Mouse (Mus musculus) forebrain, embryonic 15.5 days (tissue): ENCODE results near the gene Tcap. TPM values are rescaled to one million over a fixed set of nuclear protein-coding genes. Genes with fewer than 3 reads are reported as not detected.

Experiments
- ATAC-seq: fragments of 200-750 bp; cut with Nextera tagmentation; replicated peaks from 2 replicates; pipeline ENCODE4 v1.8.0; 2017; ENCODE audit warnings: mild to moderate bottlenecking, moderate TSS enrichment, moderate library complexity
- H3K27ac ChIP-seq: fragments of 300-500 bp; sonication (generic); replicated peaks from 2 replicates; pipeline ENCODE4 v1.5.1; 2015; ENCODE audit warnings: mild to moderate bottlenecking, inconsistent platforms
- H3K27me3 ChIP-seq: fragments of 300-500 bp; sonication (generic); 2 replicates; pipeline ENCODE4 v1.6.1; 2015; ENCODE audit warnings: inconsistent platforms
- H3K36me3 ChIP-seq: fragments of 300-500 bp; sonication (generic); 2 replicates; pipeline ENCODE4 v1.6.1; 2015; ENCODE audit warnings: mild to moderate bottlenecking, inconsistent platforms
- H3K4me1 ChIP-seq: fragments of 300-500 bp; sonication (generic); 2 replicates; pipeline ENCODE4 v1.6.1; 2015; ENCODE audit warnings: inconsistent platforms
- H3K4me2 ChIP-seq: fragments of 300-500 bp; sonication (generic); replicated peaks from 2 replicates; pipeline ENCODE4 v1.6.1; 2015; ENCODE audit warnings: mild to moderate bottlenecking, inconsistent platforms
- H3K4me3 ChIP-seq: fragments of 300-500 bp; sonication (generic); 2 replicates; pipeline ENCODE4 v1.5.1; 2015; ENCODE audit warnings: mild to moderate bottlenecking, inconsistent platforms
- H3K9ac ChIP-seq: fragments of 300-500 bp; sonication (generic); replicated peaks from 2 replicates; pipeline ENCODE4 v1.6.1; 2015; ENCODE audit warnings: mild to moderate bottlenecking, inconsistent platforms
- H3K9me3 ChIP-seq: fragments of 300-500 bp; sonication (generic); 2 replicates; pipeline ENCODE4 v1.6.1; 2016; ENCODE audit warnings: inconsistent platforms
- WGBS: fragments of 180-500 bp; shearing (Covaris S2); methylation state at CpG from one replicate; pipeline ENCODE4 v1.1.7; 2015; ENCODE audit warnings: mixed read lengths; 5-methylcytosine and 5-hydroxymethylcytosine counted together
- polyA plus RNA-seq: library from polyadenylated mRNA; unstranded; fragments of >200 nt; fragmentation: Nextera tagmentation; extraction: Ambion mirVana; gene quantifications from 2 replicates; pipeline ENCODE4 v1.2.1, GENCODE M21; 2015

Tcap gene
- 0.18 and 0.20 TPM in 2 replicates for polyA plus RNA-seq

DNA sequence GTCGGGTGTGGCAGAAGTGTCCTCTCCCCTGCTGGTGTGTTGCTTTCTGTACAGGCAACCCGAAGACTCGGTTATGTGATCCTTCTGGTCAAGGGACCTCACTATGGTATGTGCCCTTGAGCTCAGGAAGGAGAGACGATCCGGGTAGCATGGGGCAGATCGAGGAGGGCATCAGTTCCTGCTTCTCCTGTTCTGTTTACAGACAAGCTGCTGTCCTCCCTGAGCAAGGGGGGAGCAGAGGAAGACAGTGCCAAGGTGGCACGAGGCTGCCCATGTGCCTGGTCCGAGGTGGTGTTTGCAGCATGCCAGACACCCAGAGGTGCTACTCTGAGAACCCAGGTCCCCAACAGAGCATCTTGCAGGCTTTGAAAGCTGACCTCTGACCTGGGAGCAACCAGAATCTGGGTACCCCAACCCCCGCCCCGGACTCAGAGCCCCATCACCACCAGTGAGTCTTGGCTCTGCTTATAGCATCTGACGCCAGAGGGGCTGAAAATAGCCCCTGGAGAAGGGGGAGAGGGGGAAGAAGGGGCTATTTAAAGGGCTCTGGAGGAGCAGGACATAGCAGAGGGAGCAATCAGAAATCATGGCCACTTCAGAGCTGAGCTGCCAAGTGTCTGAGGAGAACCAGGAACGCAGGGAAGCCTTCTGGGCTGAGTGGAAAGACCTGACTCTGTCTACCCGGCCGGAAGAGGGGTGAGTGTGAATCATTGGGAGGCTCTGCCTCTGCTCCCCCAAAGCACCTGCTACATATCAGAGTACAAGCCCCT is at the start of gene Tcap:
Gene Tcap (plus strand): TSS at position 551 of the 770 bp plus-strand sequence.
- no peak within 1 kb of the TSS for H3K4me2 ChIP-seq
- 66% methylated on average over 14 of the region's 14 CpGs for WGBS
- H3K9me3 ChIP-seq: no peaks in the 10 kb centered on the region
- H3K27me3 ChIP-seq: peaks cover 20% of the 10 kb centered on the region
- peaks cover 17% of the 10 kb centered on the region for H3K36me3 ChIP-seq
- no peak within 1 kb of the TSS for H3K4me3 ChIP-seq
- peaks cover 8% of the 10 kb centered on the region for H3K4me1 ChIP-seq
- no peak for ATAC-seq
- no peak within 1 kb of the TSS for H3K9ac ChIP-seq
- H3K27ac ChIP-seq: no peak within 1 kb of the TSS

GRCm38 (mm10) chr11:98333981-98334741 is 49.5 kb upstream of the Tcap start:
- under 1% methylated on average over 38 of the region's 41 CpGs for WGBS
- peak overlapping the region; percentile 32 for H3K4me3 ChIP-seq
- H3K9ac ChIP-seq: peak overlapping the region; percentile 36; the same call in 1 of the 2 replicates
- peaks cover 64% of the 10 kb centered on the region for H3K4me1 ChIP-seq
- peaks cover 61% of the 10 kb centered on the region for H3K27me3 ChIP-seq
- no peaks in the 10 kb centered on the region for H3K36me3 ChIP-seq
- H3K4me2 ChIP-seq: peak overlapping the region; percentile 57
- H3K9me3 ChIP-seq: no peaks in the 10 kb centered on the region
- peak; percentile 18 for ATAC-seq
- peak overlapping the region; percentile 95 for H3K27ac ChIP-seq

DNA sequence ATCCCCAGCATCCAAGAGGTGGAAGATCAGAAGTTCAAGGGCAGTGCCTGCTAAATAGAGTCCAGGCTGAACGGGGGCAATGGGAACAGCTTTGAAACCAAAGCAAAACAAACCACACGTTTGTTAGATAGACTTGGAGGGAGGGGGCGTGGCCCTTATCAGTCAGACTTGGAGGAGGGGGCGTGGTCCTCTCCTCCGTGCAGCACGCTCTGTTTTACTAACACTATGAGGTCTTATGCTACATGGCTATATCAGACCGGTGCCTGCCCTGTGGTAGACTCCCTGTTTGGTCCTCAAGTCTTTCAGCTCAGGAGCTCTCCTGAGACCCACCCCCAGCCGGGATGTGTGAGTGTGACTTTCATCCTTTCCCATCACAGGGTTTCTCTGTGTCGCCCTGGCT is 48.4 kb upstream of the Tcap start:
- Histone ChIP-seq H3K4me1 (peaks cover 74% of the 10 kb centered on the region), H3K27me3 (peaks cover 56% of the 10 kb centered on the region), H3K4me2 (no peak overlapping the region), H3K36me3 (no peaks in the 10 kb centered on the region), H3K27ac (peak overlapping the region; percentile 95), H3K9me3 (no peaks in the 10 kb centered on the region), H3K4me3 (no peak overlapping the region), H3K9ac (no peak overlapping the region)
- WGBS: 5% methylated on average over 9 of the region's 9 CpGs
- no peak for ATAC-seq

GRCm38 (mm10) chr11:98336245-98337107 is 47.1 kb upstream of the Tcap start:
- H3K9ac ChIP-seq: no peak overlapping the region
- H3K36me3 ChIP-seq: no peaks in the 10 kb centered on the region
- peaks cover 70% of the 10 kb centered on the region for H3K4me1 ChIP-seq
- H3K4me2 ChIP-seq: no peak overlapping the region
- H3K4me3 ChIP-seq: no peak overlapping the region
- no peak overlapping the region for H3K27ac ChIP-seq
- WGBS: 19% methylated on average over 13 of the region's 13 CpGs
- ATAC-seq: no peak
- no peaks in the 10 kb centered on the region for H3K9me3 ChIP-seq
- peaks cover 50% of the 10 kb centered on the region for H3K27me3 ChIP-seq

DNA sequence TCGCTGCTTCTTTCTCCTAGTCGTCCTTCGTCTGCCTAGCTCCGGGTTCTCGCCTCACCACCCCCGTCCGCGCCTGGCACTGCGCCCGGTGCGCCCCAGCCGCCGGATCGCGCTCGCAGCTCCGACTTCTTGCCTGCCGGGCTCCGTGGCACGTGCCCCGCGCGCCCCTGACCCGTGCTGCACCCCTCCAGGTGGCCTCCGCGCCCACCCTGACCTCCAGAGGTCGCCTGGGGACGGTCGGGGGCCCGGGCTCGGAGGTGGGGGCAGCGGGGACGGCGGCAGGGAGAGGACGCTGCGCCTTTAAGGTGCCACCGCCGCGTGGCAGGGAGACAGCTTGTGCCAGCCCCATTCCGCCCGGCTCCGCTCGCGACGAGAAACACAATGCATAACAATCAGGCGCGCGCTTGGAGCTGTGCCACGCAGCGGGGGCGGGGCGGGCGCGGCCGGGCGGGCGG is 45.1 kb upstream of the Tcap start:
- 2% methylated on average over 57 of the region's 57 CpGs for WGBS
- H3K9ac ChIP-seq: peak overlapping the region; percentile 72
- H3K4me3 ChIP-seq: peak overlapping the region; percentile 52
- no peaks in the 10 kb centered on the region for H3K9me3 ChIP-seq
- H3K27me3 ChIP-seq: peaks cover 44% of the 10 kb centered on the region
- peak overlapping the region; percentile 85 for H3K4me2 ChIP-seq
- peak overlapping the region; percentile 98 for H3K27ac ChIP-seq
- no peaks in the 10 kb centered on the region for H3K36me3 ChIP-seq
- peaks cover 76% of the 10 kb centered on the region for H3K4me1 ChIP-seq
- ATAC-seq: peak; percentile 66

DNA sequence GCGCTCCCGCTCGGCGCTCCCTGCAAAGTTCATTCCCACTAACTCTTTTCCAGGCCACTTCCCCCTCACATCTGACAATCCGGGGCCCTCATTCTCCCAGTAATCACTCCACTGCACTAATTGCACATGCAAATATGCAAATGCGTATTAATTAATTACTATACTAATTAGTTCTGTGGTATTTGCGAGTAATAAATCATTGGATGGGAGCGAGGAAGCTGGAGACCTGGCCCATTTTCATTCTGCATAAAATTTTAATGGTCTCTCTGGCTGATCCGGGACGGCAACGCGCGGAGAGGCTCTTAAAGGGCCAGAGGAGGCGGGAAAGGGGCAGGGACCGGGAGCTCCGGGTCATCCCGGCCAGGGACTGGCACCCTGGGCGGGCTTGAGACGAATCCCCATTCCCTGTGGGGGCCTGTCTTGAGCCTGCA is 44.5 kb upstream of the Tcap start:
- H3K9ac ChIP-seq: peak overlapping the region; percentile 72
- H3K4me2 ChIP-seq: peak overlapping the region; percentile 85
- peak overlapping the region; percentile 52 for H3K4me3 ChIP-seq
- ATAC-seq: peak; percentile 17
- peaks cover 70% of the 10 kb centered on the region for H3K4me1 ChIP-seq
- no peaks in the 10 kb centered on the region for H3K36me3 ChIP-seq
- H3K27me3 ChIP-seq: peaks cover 40% of the 10 kb centered on the region
- peak overlapping the region; percentile 98 for H3K27ac ChIP-seq
- no peaks in the 10 kb centered on the region for H3K9me3 ChIP-seq
- under 1% methylated on average over 19 of the region's 19 CpGs for WGBS

DNA sequence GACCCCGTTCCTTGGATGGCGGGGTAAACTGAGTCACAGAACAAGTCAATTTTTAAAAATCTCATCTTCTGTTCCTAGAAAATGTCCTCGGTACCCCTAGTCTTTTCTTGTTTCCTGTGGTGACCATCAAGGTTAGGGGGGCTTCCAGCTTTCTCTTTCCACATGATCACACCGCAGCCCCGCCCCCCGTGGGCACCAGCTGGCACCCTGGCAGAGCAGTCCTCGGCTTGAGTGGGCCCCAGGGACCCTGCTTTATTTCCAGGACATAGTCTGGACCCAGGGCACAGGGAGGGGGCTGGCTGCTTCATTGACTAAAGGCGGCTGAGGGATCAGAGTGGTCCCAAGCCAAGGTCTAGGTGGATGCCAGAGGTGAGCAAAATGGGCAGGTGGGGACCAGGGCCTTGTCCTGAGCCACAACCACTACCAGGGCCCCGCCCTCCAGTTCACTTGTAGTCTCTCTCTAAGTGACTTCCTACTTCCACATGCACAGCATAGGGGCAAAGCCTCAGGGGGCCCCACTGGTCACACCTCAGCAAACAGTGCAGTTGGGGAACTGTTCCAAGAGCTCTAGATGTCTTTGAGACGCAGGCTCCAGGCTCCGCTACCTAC is 43.8 kb upstream of the Tcap start:
- Histone ChIP-seq H3K9me3 (no peaks in the 10 kb centered on the region), H3K27ac (peak overlapping the region; percentile 98), H3K4me2 (peak overlapping the region; percentile 85), H3K36me3 (no peaks in the 10 kb centered on the region), H3K4me3 (peak overlapping the region; percentile 52), H3K9ac (peak overlapping the region; percentile 72), H3K4me1 (peaks cover 63% of the 10 kb centered on the region), H3K27me3 (peaks cover 33% of the 10 kb centered on the region)
- ATAC-seq: no peak
- 9% methylated on average over 11 of the region's 11 CpGs for WGBS

GRCm38 (mm10) chr11:98340597-98340996 is 43.0 kb upstream of the Tcap start:
- H3K27me3 ChIP-seq: peaks cover 29% of the 10 kb centered on the region
- 14% methylated on average over 2 of the region's 4 CpGs for WGBS
- no peak overlapping the region for H3K4me2 ChIP-seq
- H3K9me3 ChIP-seq: no peaks in the 10 kb centered on the region
- peaks cover 61% of the 10 kb centered on the region for H3K4me1 ChIP-seq
- H3K9ac ChIP-seq: no peak overlapping the region
- no peak for ATAC-seq
- H3K36me3 ChIP-seq: no peaks in the 10 kb centered on the region
- H3K27ac ChIP-seq: peak overlapping the region; percentile 98
- H3K4me3 ChIP-seq: no peak overlapping the region

GRCm38 (mm10) chr11:98341174-98341573 is 42.4 kb upstream of the Tcap start:
- ATAC-seq: no peak
- Histone ChIP-seq H3K27ac (peak overlapping the region; percentile 69), H3K4me1 (peaks cover 56% of the 10 kb centered on the region), H3K27me3 (peaks cover 26% of the 10 kb centered on the region), H3K36me3 (no peaks in the 10 kb centered on the region), H3K4me2 (no peak overlapping the region), H3K4me3 (no peak overlapping the region), H3K9me3 (no peaks in the 10 kb centered on the region), H3K9ac (no peak overlapping the region)
- 63% methylated on average over 4 of the region's 4 CpGs for WGBS

DNA sequence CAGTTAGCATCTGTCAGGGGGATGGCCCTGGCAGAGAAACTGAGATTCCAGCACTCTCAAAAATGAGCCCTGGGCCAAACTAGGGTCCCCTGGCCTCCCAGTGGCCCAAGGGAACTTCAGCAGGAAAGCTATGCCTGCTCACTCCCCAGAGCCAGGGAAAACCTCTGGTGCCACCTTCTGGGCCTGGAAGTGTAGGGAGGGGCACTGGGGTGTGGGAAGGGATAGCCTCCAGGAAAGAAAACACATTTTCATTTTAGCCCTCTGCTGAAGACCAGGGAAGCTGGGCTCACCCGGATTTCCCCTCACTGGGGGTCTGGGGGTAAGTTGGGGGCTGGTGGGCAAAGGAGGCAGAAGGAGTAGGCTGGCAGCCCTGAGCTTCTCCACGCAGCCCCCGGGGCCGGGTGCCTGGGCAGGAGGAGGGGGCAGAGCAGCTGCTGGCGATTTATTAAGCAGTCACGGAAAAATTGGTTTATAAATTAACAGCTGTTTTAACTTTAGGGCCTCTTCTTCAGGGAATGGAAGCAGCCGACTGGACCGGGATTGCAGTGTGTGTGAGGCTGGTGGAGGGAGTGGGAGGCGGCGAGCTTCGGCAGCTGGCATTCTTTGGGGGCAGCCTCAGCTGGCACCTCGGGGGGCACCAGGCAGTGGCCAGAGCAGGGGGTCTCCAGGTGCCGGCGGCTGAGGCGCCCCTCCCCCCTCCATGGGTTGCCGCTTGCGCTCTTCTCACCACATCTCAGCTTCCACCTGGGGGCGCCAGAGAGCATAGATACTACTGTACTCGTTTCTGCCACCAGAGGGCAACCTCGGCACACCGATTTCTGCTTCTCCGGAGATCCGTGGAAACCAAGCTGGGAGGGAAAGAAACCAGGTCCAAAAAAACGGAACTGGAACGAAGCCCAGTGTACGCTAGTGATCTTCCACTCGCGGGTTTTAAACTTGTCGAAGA is 41.3 kb upstream of the Tcap start:
- Histone ChIP-seq H3K27me3 (peaks cover 26% of the 10 kb centered on the region), H3K4me2 (peak overlapping the region; percentile 60), H3K9me3 (no peaks in the 10 kb centered on the region), H3K27ac (peak overlapping the region; percentile 69), H3K36me3 (no peaks in the 10 kb centered on the region), H3K9ac (peak overlapping the region; percentile 32), H3K4me1 (peaks cover 58% of the 10 kb centered on the region), H3K4me3 (peak overlapping the region; percentile 36)
- peak; percentile 23 for ATAC-seq
- 2% methylated on average over 29 of the region's 29 CpGs for WGBS
